Mouse (Mus musculus) left cerebral cortex, adult 11 months (tissue): ENCODE data around the gene Aplp2.
"Not testable (repeated sequence)": the region's sequence is repeated elsewhere in the genome, so short reads cannot be mapped to it uniquely, and the experiment has no call there.

Experiments
- DNase-seq: peaks from one replicate; pipeline ENCODE4 v3.0.0; 2022; ENCODE audit warnings: low spot score

The Aplp2 gene

DNA sequence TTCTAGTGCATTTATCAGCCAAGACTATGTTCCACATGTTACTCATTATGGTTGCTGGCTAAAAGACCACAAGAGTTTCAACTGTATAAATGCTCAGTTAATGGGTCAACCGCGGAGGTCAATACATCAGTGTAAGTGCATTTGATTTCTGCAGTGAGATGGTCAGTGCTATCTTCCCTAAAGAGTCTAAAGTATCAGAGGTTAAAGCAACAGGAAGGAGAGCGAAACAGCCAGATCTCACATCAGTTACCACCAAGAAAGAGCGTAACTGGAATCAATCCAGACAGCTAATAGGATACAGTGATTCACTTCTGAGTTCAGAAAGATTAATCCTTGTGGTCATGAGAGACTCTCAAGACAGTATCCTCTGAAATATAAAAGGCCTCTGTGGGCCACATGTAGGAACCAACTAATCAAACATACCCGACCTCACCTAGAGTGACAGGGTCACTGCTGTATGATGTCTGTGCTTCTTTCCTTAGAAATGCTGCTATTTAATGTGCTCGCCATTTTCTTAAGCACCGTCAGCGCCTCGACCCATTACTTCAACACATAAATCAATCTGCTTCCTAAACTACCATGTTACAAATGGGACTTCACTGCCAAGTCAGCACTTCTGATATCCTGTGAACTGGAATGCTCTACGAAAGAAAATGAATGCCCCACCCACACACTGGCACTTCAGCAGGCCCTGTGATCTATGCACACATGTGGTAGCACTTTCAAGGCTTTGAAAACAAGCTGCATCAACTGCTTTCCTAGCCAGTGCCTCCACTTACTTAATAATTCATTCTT, 30.1 kb downstream of the Aplp2 start:
- DNase-seq = no peak

DNA sequence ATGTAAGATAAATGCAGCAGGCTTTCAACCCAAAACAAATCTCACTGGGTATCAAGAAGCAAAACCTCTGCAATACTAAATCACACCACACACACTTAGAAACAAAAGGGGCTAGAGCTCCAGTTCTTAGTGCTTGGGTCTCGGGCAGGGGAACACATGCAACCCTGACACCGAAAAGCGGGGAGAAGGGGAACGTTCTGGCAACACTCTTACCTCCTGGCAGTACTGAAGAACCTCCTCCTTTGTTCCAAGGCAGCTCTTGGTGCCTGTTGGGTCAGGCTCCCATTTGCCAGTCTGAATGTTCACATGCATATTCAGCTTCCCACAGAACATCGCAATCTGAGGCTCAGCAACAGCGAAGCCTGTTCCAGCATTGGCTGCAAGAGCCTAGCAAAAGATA, 33.9 kb downstream of the Aplp2 start:
- DNase-seq = no peak

DNA sequence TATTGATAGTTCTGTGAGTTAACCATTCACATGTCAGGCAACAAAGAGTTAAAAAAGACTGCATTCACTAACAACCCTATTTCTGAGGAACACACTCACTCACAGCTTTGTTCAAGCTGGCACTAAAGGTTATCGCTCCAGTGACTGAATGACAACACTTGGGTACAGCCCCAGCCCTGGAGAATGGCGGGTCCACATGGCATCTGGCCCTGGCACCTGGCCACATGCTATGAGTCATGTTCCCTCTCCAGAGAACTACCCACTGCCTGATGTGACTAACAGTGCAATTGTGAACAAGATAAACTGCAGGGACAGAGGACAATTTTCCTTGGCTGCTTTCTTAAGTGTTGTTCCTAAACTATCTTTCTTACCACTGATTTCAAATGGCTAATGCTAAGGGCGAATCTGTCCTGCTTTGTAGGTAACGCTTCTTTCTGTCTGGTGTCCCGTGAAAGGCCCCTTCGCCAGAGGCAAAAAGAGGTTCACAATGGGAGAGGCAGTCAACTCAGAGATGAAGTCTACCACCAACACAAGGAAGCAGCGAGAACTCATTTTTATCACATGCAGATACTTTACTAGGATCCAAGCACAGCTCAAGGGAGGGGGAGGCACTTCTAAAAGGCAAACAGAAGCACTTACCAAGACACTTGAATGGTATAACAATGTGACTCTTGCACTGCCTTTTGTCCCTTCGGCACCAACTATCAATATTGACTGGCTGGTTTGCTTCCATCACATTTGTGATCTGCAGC, 35.1 kb downstream of the Aplp2 start:
- peak; percentile 85 for DNase-seq

DNA sequence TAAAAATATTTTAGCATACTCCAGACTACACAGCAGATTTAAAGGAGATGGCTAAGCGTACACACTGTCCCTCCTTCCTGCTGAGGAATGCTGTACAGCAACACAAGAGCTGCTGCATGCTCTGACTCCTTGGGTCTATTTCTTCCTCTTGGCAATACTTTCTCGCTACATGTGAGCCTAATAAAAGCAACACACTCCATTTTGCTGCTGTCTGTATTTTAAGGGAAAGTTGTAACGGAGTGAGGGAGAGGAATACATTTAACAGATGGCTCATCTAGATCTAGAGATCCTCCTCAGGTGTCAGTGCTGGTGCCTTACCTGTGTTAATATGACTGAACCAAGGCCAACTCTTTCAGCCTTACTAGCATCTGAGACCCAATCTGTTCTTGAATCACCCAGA, 35.6 kb downstream of the Aplp2 start:
- peak; percentile 27 for DNase-seq

DNA sequence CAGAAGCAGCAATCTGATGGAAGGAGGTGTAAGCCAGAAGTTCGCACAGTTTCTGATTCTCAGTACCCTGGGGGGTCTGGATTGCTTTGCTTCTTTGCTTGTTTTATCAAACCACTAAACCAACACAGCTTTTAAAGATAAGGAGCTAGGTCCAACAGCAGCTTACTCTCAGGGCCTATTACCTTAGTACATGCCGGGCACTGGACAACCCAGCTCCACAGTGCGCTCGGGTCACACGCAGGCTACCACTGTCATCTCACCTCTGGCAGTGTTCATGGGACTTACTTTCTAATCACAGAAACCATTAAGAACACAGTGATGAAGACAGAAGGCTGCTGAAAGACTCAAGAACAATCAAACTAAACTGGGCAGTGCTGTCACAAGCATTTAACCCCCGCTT, 36.3 kb downstream of the Aplp2 start:
- DNase-seq = no peak

DNA sequence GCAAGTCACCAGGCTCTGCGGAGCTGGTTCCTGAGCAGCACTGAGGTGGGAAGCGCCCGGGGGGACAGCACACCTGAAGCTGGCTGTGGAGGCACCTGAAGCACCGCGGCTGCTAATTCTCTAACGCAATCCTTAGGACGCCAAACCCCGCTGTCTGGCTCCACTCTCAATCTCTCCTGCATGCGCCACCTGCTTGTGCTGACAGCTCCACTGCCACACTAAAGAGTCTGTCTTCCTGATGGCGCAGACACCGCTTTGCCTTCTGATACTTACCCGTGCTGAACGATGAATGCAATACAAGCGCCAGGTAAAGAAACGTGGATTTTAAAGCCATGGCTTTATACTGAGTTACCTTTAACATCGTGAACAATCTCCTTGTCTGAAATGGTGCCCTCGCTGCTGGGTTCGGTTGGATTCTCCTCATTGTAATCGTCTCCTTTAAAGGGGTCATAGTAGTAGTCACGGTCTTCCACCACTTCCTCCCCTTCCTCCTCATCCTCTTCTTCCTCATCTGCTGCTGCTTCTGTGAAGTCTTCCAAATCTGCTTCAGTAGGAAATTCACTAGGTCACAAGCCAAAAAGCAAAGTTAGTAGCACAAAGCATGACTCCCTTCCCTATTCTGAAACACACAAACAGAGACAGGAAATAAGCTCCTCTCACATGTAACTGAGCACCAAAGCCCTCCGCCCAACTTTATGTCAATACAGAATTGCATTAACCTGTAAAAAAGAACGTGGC, 43.1 kb downstream of the Aplp2 start:
- no peak for DNase-seq

DNA sequence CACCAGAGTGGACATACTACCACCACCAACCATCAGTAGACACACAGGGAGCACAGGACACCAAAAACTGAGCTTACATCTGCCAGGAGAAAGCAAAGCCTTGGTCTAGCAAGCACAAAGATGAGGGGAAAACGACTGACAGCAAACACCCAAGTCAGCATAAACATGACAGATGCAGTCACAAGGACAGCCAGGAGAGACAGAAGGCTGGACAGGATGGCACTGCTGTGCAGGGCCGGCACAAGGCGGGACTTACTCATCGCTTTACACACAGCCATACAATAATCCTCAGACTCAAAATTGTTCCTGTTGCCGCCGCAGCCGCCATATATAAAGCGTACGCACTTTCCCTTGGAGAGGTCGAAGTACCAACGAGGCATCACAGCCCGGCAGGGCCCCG, 44.3 kb downstream of the Aplp2 start:
- no peak for DNase-seq

DNA sequence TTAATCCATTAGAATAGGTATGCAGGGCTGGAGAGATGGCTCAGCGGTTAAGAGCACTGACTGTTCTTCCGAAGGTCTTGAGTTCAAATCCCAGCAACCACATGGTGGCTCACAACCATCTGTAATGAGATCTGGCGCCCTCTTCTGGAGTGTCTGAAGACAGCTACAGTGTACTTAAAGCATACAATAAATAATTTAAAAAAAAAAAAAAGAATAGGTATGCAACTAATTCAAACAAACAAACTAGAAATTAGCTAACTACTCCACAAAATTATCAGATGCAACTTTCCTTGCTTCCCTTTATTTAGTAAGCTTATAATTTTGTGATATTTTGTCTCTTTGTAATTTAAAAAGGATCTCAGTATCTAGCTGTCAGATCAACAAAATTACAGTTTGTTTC, 46.1 kb downstream of the Aplp2 start:
- DNase-seq = not testable (repeated sequence)

DNA sequence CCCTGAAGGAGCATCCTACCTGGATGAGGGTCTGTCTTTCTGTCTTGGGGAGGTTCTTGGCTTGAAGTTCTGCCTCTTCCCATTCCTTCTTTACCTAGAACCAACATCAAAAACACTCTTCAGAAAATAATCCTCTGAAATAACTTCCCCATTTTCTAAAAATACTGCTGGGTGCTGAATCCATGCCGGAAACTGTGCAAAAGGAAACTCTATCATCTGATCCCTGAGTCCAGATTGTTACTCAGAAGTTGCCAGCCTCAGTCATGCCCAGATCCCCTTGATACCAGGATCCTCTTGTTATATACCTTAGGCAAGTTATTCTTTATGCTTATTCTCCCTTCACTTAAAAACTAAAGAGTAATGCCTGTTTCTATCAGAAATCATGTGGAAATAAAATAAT, 48.3 kb downstream of the Aplp2 start:
- no peak for DNase-seq

DNA sequence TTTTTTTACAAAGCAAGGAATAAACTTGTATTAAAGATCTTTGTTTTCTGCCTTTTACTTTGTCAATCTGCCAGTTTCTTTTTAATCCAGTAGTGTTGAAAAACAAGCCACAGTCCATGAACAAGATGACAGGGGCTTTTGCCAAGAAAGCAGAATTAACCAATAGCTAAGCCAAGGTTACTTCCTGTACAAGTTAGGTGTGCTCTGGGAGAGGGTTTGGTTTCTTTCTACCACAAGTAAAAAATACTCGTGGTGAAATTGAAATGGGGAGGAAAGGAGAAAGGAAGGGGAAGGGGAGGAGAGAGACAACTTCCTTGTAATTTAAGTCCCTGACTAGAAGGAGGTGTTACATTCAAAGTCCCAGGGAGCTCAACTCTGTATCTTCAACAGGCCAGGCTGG, 48.7 kb downstream of the Aplp2 start:
- DNase-seq = no peak

DNA sequence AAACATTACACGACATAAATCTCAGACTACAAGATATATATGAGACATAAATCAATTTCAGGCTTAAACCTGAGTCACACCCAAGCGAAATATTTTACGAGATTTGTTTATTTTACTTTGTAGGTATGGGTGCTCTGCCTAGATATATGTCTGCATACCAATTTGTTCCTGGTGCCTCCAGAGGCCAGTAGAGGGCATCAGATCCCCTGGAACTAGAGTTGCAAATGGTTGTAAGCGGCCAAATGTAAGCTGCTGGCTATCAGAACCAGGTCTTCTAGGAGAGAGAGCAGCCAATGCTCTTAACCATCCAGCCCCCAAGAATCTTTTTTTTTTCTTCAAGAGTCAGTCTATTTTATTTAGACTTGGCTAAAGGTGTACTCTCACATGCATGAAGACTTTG, 51.7 kb downstream of the Aplp2 start:
- no peak for DNase-seq

DNA sequence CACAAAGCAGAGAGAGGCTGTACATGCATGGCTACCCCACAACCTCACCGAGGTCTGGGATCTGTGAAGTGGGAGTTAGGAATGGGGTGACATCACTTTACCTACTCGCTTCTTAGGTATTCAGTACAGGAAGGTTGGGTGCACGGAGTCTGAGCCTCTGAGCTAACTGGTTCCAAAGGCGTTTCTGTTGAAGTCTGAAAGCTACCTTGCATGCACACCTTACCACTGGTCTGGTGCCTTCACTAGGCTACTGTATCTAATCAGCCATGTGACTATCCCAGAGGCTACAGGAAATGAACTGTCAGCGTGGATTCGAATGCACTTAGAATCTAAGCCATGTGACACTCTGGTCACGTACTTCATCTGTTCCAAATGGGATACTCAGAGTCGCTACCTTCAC, 55.0 kb downstream of the Aplp2 start:
- DNase-seq = no peak

DNA sequence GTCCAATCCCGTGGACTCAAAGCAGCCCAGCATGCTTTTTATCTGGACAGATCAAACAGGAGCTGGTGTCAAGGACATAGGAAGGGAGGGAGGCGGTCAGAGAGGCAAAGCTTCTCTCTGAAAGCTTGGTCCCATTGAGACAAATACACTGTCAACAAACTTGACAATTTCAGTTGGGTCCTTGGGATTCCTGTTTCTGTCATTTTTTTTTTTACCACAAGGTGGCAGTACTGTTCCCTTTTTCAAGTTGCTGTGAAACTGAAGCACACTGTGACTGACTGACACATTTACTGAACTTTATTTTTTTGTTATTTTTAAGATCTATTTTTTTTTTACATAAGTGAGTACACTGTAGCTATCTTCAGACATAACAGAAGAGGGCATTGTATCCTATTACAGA, 60.6 kb downstream of the Aplp2 start:
- DNase-seq = no peak

DNA sequence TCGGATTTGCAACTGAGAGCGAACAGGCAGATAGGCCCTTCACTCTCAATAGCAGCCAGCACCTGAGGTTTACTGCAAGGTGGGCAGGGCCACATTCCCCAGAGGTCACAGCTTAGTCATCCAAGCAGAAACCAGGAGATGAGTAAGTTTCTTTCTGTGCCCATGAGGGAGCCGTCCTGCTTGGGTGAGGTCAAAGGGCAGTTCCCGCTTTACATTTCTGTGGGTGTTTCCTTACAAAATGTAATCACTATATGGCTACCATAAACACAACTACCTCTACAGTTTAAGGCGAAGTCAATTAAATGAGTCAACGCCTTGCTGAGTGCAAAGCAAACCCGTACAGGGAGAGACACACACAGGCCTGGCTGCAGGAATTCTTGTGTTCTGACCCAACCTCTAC, 63.5 kb downstream of the Aplp2 start:
- no peak for DNase-seq

DNA sequence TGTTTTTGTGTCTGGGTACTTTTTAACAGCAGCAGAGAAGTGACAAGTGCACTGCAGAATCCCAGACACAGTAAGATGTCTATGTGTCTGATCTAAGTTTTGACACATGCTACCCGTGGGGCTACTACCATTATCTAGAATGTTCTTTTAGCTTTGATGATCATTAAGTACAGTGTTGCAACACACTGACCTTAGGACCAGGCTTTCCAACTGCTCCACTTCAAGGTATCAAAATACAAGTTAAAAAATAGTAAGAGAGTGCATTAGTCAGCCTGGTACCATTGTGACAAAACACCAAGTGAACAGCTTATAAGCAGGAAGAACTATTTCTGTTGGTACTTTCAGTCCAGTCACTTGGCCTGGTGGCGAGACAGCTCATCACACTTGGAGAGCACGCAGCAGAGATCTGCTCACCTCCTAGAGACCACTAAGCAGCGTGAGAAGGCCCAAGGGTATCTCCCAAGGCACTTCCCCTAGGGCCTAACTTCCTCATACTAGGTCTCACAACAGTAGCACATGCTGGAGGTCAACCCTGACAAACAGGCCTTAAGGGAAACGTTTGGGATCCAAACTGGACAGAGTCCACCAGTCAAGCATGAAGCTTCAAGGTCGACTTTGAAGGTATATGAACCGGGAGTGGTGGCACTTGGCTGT, 66.2 kb downstream of the Aplp2 start:
- no peak for DNase-seq

DNA sequence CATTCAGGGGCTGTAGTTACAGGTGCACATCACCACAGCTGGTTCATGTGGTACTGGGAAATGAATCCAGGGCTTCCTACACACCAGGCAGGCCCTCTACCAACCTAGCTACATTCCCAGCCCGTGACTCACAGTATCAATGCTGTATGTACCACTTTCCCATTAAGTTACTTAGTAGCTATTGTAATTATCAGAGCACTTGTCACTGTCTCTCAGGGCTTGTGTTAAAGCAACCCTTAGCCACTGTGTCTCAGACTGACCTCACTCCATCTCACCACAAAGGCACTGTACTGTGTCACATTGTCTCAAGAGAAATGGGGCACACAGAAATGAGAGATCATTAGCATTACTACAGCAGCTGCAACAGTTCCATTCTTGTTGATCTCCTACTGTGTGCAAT, 68.7 kb downstream of the Aplp2 start:
- no peak for DNase-seq

DNA sequence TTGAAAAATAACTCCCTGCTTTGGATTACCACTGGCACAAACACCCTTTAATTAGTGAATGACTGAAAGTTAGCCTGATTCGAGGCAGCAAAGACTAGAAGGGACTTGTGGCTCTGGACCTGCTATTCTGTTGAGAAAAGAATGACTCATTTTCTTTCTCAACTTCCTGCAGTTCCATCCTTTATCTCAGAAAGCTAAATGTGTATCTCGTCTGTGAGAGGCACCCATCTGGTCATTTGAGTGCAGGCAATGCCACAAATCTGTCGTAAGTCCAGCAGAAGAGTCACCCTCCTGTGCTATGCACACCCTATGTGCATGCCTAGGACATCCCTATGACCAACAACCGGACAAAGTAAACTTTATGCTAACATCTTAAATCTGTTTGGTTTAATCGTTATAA, 78.5 kb downstream of the Aplp2 start:
- DNase-seq = no peak

DNA sequence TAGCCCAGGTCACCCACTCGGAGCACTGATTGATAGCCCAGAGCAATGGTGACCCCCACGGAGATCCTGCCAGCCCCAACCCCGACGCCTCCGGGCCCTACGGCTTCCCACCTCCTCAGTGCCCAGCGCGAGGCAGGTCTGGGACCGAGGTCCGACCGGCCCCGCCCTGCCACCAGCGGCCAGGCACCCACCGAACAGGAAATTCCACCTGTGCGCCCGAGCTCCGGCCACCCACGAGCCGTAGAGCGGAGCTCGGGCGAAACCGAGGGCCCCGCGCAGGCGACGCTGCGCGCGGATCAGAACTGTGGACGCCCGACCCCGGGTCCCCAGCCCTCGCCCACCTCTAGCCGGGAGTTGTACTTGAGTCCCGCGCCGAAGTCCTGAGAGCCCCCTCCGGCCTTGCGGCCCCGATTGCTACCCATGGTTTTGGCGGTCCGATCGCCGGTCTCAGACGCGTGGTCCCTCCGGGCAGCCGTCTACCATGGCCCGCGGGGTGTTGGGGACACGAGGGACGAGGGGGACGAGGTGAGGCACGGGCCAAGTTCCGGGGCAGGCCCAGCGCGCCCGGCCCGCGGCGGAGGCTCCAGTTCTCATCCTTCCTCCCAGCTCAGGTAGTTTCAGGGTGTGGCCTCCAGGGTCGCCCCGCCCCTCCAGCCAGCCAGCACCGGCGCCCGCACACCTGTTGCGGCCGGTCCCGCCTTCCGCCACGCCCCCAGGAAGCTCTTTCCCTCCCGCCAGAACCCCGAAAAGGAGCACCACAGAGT, 80.2 kb downstream of the Aplp2 start, which contains the start of gene St14:
Gene St14 (minus strand): TSS at position 649 of the 764 bp plus-strand sequence.
- DNase-seq = no peak

DNA sequence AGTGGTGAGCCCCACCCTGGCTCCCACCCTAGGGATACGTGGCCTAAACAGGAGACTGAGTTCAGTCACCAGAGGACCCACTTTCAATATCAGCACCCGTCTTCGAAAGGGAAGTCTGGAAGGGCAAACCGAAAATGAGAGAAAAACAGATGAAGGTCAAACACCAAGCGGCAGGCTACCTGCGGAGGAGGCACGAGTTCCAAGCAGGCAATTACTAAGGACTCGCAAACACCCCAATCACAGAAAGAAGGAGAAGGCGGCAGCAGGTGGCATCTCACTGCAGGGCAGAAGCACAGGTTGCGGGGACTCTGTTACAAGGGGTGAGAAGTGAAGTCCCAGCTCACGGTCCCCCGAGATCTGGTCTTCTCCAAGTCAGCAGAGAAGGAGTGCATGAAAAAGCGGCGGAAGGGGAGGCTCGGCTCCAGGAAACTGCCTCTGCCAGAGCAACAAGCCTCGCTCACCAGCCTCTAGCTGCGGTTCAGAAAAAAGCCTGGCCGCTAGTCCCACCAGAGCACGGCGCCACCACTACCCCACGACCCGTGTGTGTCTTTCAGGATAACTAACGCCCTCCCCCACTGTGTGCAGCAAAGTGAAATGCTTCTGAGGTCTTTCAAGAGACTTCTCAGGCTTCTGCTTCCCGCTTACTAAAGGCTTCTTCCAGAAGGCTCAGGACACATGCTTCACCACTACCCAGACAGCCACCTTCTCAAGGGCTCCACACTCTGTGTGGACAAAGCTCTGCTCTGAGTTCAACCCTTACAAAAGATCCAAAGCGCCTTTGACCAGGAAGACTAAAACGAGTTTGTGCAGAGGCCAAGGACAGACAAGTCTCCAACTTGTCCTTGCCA, 81.0 kb downstream of the Aplp2 start:
- no peak for DNase-seq

DNA sequence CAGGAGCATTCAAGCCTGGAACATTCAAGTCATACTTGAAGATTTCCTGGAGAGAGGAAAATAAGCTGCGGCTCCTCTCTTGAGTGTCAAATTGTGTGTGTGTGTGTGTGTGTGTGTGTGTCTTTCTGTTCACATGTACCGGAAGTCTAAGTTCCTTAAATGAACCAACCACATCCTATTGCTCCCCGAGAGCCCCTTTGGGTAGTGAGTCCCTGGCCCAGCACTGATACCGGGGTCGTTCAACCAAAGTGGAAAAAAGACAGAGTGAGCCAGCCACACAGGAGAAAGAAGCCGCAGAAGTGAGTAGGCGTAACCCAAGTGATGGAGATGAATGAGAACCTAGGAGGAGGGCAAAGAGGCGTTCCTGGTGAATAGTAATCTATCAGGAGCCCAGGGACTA, 81.7 kb downstream of the Aplp2 start:
- DNase-seq = no peak
